Mouse (Mus musculus): ENCODE data around the gene 1810030O07Rik. TPM values are rescaled to one million over a fixed set of nuclear protein-coding genes. Genes with fewer than 3 reads are reported as not detected.
A peak's percentile ranks its signal among the peaks of the same experiment; 100 is the strongest.

The 1810030O07Rik gene
- 42.4 and 42.5 TPM in 2 replicates for polyA plus RNA-seq (2015; fragmentation: Nextera tagmentation; extraction: Ambion mirVana)

DNA sequence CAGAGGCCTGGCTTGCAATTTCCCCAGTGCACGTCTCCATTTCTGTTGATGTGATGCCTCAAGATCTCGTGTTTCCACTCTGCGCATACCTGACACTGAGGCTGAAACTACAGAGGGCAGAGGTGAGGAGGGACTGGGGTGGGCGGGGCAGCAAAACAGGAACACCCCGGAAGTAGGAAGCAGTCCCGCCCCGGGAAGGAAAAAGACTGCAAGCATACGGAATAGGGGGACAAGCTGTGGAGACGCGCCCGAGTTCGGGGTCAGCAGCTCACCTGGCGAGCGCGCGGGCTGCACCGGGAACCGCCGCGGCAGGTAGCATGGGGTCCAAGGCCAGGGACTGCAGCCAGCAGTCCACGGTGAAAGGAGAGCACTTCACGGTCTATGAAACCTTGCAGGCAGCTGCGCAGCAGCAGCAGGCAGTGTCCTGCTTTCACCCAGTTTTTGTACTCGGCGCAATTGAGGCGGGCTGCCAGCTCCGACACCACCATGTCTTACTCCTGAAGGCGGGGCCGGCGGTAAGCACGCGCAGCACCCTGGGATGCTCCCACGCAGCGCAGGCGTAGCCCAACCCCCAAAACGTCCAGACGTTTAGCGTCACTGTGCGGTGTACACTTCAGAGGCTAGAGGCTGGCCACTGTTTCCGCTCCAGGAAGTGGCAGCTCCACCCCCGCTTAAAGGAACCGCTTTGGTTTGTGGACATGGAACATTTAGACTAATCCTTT, at the start of gene 1810030O07Rik:
TSS of gene 1810030O07Rik (minus strand) at position 615 of the 722 bp plus-strand sequence.
- Histone ChIP-seq H3K4me3 (ENCODE audit: low read length) (peak within 1 kb of the TSS; percentile 76), H3K4me1 (replicated peaks; ENCODE audit: control insufficient read depth, insufficient read depth, low read length) (no peaks in the 10 kb centered on the region; the same call in 1 of the 2 replicates), H3K4me2 (ENCODE audit: low read depth, low read length) (peak within 1 kb of the TSS; percentile 59), H3K27ac (ENCODE audit: low read length) (peak within 1 kb of the TSS; percentile 95), H3K27me3 (ENCODE audit: control insufficient read depth, insufficient read depth, low read depth, low read length) (no peaks in the 10 kb centered on the region), H3K36me3 (ENCODE audit: control insufficient read depth, insufficient read depth, low read length) (no peaks in the 10 kb centered on the region), H3K9me3 (ENCODE audit: control insufficient read depth, low read length) (no peaks in the 10 kb centered on the region), H3K9ac (ENCODE audit: low read length) (peak within 1 kb of the TSS; percentile 79)
- 7% methylated on average over 42 of the region's 42 CpGs for WGBS
- peak; percentile 100 for ATAC-seq (ENCODE audit: low read depth)

DNA sequence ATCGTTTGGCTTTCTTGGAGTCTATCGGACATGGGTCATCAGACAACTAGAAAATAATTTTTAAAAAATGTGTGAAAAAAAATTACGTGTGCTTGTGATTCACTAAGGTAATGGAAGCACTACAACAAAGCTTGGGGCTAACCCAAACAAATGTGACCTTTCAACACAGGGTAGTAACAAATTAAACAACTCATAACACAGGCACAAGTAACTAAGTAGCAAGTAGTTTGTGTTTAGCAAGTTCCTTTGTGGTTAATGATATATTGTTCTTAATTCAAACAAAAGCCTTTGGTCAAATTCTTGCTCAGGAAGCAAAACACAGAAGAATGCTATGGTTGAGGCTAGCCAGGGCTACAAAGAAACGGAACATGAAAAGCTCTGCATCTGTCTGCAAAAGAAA, 42.6 kb upstream of the 1810030O07Rik start:
- H3K4me3 ChIP-seq (ENCODE audit: low read length) = no peak overlapping the region
- no peaks in the 10 kb centered on the region for H3K9me3 ChIP-seq (ENCODE audit: control insufficient read depth, low read length)
- no peaks in the 10 kb centered on the region for H3K36me3 ChIP-seq (ENCODE audit: control insufficient read depth, insufficient read depth, low read length)
- WGBS = 82% methylated on average over 4 of the region's 4 CpGs
- no peaks in the 10 kb centered on the region for H3K27me3 ChIP-seq (ENCODE audit: control insufficient read depth, insufficient read depth, low read depth, low read length)
- H3K4me1 ChIP-seq (replicated peaks; ENCODE audit: control insufficient read depth, insufficient read depth, low read length) = no peaks in the 10 kb centered on the region
- ATAC-seq (ENCODE audit: low read depth) = no peak
- no peak overlapping the region for H3K4me2 ChIP-seq (ENCODE audit: low read depth, low read length)
- H3K27ac ChIP-seq (ENCODE audit: low read length) = no peak overlapping the region
- no peak overlapping the region for H3K9ac ChIP-seq (ENCODE audit: low read length)

DNA sequence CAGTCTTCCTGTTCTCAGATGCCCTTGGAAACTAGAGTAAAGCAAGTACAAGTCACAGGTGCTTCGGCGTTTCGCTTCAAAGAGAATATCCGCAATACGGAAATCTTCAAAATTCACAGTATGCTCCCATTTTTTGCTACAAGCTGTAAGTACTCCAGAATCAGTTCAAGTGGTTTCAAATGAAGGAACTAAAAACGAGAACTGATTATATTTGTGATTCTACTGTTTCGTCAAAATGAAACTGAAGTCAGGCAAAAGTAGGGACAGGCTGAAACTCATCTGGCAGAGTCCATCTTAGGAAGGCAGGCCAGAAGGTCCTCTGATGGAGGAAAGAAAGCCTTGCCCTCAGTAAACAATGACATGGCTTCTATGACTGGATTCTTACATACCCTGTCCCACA, 40.3 kb upstream of the 1810030O07Rik start:
- no peak for ATAC-seq (ENCODE audit: low read depth)
- H3K27ac ChIP-seq (ENCODE audit: low read length) = no peak overlapping the region
- H3K4me1 ChIP-seq (replicated peaks; ENCODE audit: control insufficient read depth, insufficient read depth, low read length) = no peaks in the 10 kb centered on the region
- H3K4me2 ChIP-seq (ENCODE audit: low read depth, low read length) = no peak overlapping the region
- no peak overlapping the region for H3K9ac ChIP-seq (ENCODE audit: low read length)
- H3K9me3 ChIP-seq (ENCODE audit: control insufficient read depth, low read length) = no peaks in the 10 kb centered on the region
- no peaks in the 10 kb centered on the region for H3K27me3 ChIP-seq (ENCODE audit: control insufficient read depth, insufficient read depth, low read depth, low read length)
- no peak overlapping the region for H3K4me3 ChIP-seq (ENCODE audit: low read length)
- H3K36me3 ChIP-seq (ENCODE audit: control insufficient read depth, insufficient read depth, low read length) = no peaks in the 10 kb centered on the region
- 88% methylated on average over 7 of the region's 7 CpGs for WGBS

DNA sequence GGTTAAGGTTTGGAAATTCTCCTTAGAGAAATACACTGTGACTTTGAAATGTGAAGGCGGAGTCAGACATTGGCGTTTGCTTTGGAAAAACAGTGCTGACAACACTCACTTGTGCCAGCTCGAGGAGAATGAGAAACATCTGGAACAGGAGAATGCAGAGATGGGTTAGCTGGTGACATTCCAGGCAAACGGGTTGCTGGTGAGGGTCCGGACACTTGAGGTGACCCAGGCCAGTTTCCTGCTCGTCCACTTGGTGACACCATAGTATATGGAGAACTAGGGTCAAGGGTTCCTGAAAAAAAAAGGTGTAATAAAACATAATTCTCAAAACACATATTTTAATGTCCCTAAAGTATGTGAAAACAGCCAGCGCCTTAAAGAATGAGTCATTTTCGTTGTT, 13.4 kb upstream of the 1810030O07Rik start:
- Histone ChIP-seq H3K4me2 (ENCODE audit: low read depth, low read length) (no peak overlapping the region), H3K27me3 (ENCODE audit: control insufficient read depth, insufficient read depth, low read depth, low read length) (no peaks in the 10 kb centered on the region), H3K4me1 (replicated peaks; ENCODE audit: control insufficient read depth, insufficient read depth, low read length) (no peaks in the 10 kb centered on the region), H3K36me3 (ENCODE audit: control insufficient read depth, insufficient read depth, low read length) (0 out of 2 replicates have a peak, but pooled peaks cover 4% of the 10 kb centered on the region), H3K4me3 (ENCODE audit: low read length) (no peak overlapping the region), H3K9me3 (ENCODE audit: control insufficient read depth, low read length) (no peaks in the 10 kb centered on the region), H3K27ac (ENCODE audit: low read length) (no peak overlapping the region), H3K9ac (ENCODE audit: low read length) (no peak overlapping the region)
- ATAC-seq (ENCODE audit: low read depth) = peak; percentile 51; the same call in 1 of the 2 replicates
- 57% methylated on average over 8 of the region's 8 CpGs for WGBS

DNA sequence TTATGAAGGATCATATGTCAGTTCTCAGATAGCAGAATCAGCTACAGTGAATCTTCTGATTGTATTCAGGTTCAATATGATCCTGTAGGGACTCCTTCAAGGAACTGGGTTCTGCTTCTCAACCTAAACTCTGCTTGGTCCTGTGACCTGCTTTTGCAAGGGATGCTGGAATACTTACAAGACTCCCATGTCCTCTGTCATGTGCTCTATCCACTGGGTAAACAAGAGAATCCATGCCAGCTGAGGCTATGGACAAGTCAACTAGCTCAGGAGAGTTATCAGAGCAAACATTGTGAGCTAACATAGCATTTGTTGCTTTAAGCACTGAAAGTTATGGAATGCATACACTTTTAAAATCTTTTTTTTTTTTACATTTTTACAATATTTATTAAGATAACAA, 12.6 kb upstream of the 1810030O07Rik start:
- Histone ChIP-seq H3K27me3 (ENCODE audit: control insufficient read depth, insufficient read depth, low read depth, low read length) (no peaks in the 10 kb centered on the region), H3K36me3 (ENCODE audit: control insufficient read depth, insufficient read depth, low read length) (0 out of 2 replicates have a peak, but pooled peaks cover 4% of the 10 kb centered on the region)

DNA sequence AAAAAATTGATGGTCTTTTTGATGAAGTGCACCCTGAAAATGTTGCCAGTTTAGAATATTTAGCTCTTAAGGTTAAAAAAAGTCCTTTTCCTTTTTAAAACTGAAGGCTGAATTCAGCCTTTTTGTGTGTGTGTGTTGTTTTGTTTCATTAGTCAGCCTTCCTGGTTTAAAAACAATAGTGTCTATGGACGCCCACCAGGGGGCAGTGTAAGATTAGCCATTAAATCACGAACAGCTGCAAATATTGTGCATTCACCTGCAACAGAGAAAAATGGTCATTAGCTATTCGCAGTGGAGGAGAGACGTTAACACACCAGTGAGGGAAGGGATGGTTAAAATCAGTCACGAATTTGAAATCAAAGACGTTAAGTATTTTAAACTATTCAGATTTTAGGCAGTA, 3.9 kb upstream of the 1810030O07Rik start:
- Histone ChIP-seq H3K27ac (ENCODE audit: low read length) (no peak overlapping the region), H3K9ac (ENCODE audit: low read length) (no peak overlapping the region), H3K4me1 (replicated peaks; ENCODE audit: control insufficient read depth, insufficient read depth, low read length) (no peaks in the 10 kb centered on the region; the same call in 1 of the 2 replicates), H3K27me3 (ENCODE audit: control insufficient read depth, insufficient read depth, low read depth, low read length) (no peaks in the 10 kb centered on the region), H3K4me3 (ENCODE audit: low read length) (no peak overlapping the region), H3K36me3 (ENCODE audit: control insufficient read depth, insufficient read depth, low read length) (no peaks in the 10 kb centered on the region), H3K9me3 (ENCODE audit: control insufficient read depth, low read length) (no peaks in the 10 kb centered on the region), H3K4me2 (ENCODE audit: low read depth, low read length) (no peak overlapping the region)
- no peak for ATAC-seq (ENCODE audit: low read depth)
- WGBS = 17% methylated on average over 6 of the region's 6 CpGs

More for the DNA sequence above, 12.6 kb upstream of the 1810030O07Rik start:
- Histone ChIP-seq H3K27ac (ENCODE audit: low read length) (no peak overlapping the region), H3K4me3 (ENCODE audit: low read length) (no peak overlapping the region), H3K9ac (ENCODE audit: low read length) (no peak overlapping the region), H3K4me1 (replicated peaks; ENCODE audit: control insufficient read depth, insufficient read depth, low read length) (no peaks in the 10 kb centered on the region), H3K9me3 (ENCODE audit: control insufficient read depth, low read length) (no peaks in the 10 kb centered on the region), H3K4me2 (ENCODE audit: low read depth, low read length) (no peak overlapping the region)
- ATAC-seq (ENCODE audit: low read depth) = no peak

DNA sequence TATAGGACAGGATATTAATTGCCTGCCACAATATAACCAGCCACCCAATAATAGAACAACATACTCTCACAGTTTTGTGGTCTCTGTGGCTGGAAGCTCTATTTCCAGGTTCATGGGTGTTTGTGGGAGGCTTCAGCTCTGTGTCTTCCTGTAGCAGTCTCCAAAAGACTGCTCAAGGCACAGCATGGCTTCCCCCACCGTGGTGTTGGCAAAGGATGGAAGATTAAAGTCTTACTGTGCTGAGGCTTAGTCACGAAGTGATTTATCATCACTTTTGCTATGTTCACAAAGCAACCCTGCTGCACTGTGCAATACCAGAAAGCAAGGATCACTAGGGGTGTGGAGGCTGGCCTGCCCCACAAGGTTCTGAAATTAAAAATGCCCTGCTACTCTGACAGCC, 19.6 kb downstream of the 1810030O07Rik start:
- 79% methylated on average over 2 of the region's 2 CpGs for WGBS
- no peak for ATAC-seq (ENCODE audit: low read depth)
- no peak overlapping the region for H3K27ac ChIP-seq (ENCODE audit: low read length)
- H3K9ac ChIP-seq (ENCODE audit: low read length) = no peak overlapping the region
- H3K36me3 ChIP-seq (ENCODE audit: control insufficient read depth, insufficient read depth, low read length) = peaks cover 10% of the 10 kb centered on the region; the same call in 1 of the 2 replicates
- no peaks in the 10 kb centered on the region for H3K27me3 ChIP-seq (ENCODE audit: control insufficient read depth, insufficient read depth, low read depth, low read length)
- H3K9me3 ChIP-seq (ENCODE audit: control insufficient read depth, low read length) = no peaks in the 10 kb centered on the region
- H3K4me1 ChIP-seq (replicated peaks; ENCODE audit: control insufficient read depth, insufficient read depth, low read length) = no peaks in the 10 kb centered on the region
- no peak overlapping the region for H3K4me2 ChIP-seq (ENCODE audit: low read depth, low read length)
- no peak overlapping the region for H3K4me3 ChIP-seq (ENCODE audit: low read length)

DNA sequence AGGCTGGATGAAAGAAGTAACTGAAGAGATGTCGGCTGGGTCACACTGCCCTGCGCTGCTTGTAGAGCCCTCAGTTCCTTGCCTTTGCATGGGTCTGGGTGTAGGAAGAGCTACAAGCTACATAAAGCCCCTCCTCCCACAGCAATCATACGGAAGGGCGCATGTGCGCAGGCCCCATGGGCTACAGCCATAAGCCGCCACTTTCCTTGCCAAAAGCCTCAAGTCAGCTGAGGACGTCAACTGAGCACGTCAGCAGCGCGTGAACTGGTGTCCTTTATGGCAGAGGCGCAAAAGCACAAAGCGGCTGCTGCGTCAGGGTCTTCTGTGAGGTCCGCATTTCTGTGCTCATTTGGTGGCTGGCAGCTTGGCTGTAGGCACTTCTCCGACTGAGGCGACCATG, 21.6 kb downstream of the 1810030O07Rik start:
- Histone ChIP-seq H3K9ac (ENCODE audit: low read length) (no peak overlapping the region), H3K4me1 (replicated peaks; ENCODE audit: control insufficient read depth, insufficient read depth, low read length) (no peaks in the 10 kb centered on the region), H3K27ac (ENCODE audit: low read length) (no peak overlapping the region), H3K27me3 (ENCODE audit: control insufficient read depth, insufficient read depth, low read depth, low read length) (no peaks in the 10 kb centered on the region), H3K36me3 (ENCODE audit: control insufficient read depth, insufficient read depth, low read length) (peaks cover 4% of the 10 kb centered on the region; the same call in 1 of the 2 replicates), H3K9me3 (ENCODE audit: control insufficient read depth, low read length) (no peaks in the 10 kb centered on the region), H3K4me3 (ENCODE audit: low read length) (no peak overlapping the region), H3K4me2 (ENCODE audit: low read depth, low read length) (no peak overlapping the region)
- no peak for ATAC-seq (ENCODE audit: low read depth)
- WGBS = 85% methylated on average over 16 of the region's 16 CpGs

DNA sequence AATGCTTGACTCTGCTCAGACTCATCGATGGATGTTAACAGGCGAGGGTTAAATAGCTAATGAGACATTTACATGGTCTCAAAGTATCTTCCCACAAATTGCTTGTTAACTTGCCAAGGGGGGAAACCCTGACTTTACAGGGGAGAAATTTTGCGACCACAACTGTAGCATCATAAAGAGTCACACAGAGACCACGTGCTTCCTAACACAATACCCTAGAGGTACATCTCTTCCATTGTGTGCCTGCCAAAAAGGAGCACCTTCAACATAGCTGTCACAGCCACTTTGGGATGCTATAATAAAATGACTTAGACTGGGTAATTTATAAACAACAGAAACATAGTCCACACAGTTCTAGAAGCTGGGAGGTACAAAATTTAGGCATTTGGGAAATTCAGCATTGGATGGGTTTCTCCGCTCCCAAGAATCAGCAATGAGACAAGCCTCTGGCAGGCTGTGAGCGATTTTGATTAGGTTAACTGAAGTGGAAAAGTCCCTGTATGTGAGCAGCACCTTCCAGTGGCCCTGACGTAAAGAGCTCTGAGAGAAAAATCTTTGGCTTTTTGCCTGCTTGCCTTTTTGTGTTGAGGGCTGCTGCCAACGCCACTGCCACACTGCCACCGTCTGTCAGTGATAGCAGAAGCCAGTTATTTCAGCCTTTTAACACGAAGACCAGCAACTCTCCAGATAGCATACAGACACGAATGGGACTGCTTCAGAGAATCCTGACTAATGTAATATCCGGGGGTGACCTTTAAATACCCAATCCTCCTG, 27.8 kb downstream of the 1810030O07Rik start:
- ATAC-seq (ENCODE audit: low read depth) = no peak
- no peaks in the 10 kb centered on the region for H3K36me3 ChIP-seq (ENCODE audit: control insufficient read depth, insufficient read depth, low read length)
- H3K9ac ChIP-seq (ENCODE audit: low read length) = no peak overlapping the region
- no peak overlapping the region for H3K4me2 ChIP-seq (ENCODE audit: low read depth, low read length)
- H3K27me3 ChIP-seq (ENCODE audit: control insufficient read depth, insufficient read depth, low read depth, low read length) = no peaks in the 10 kb centered on the region
- no peaks in the 10 kb centered on the region for H3K9me3 ChIP-seq (ENCODE audit: control insufficient read depth, low read length)
- no peak overlapping the region for H3K4me3 ChIP-seq (ENCODE audit: low read length)
- WGBS = 60% methylated on average over 12 of the region's 12 CpGs
- H3K27ac ChIP-seq (ENCODE audit: low read length) = no peak overlapping the region
- no peaks in the 10 kb centered on the region for H3K4me1 ChIP-seq (replicated peaks; ENCODE audit: control insufficient read depth, insufficient read depth, low read length)

Measured in lung, embryonic 16.5 days (tissue).